Mouse (Mus musculus) neural tube, embryonic 13.5 days (tissue): Measurements from ENCODE around the gene Fam234b. TPM values are rescaled to one million over a fixed set of nuclear protein-coding genes. Genes with fewer than 3 reads are reported as not detected.

Experiments used
- ATAC-seq: fragments of 200-750 bp; cut with Nextera tagmentation; 2 replicates; pipeline ENCODE4 v1.8.0; 2017; ENCODE audit warnings: low read depth, mild to moderate bottlenecking, moderate TSS enrichment, moderate library complexity
- H3K27ac ChIP-seq: fragments of 300-500 bp; sonication (generic); replicated peaks from 2 replicates; pipeline ENCODE4 v1.5.1; 2015; ENCODE audit warnings: moderate library complexity, mild to moderate bottlenecking, inconsistent platforms
- H3K27me3 ChIP-seq: fragments of 300-500 bp; sonication (generic); 2 replicates; pipeline ENCODE4 v1.6.1; 2015; ENCODE audit warnings: mild to moderate bottlenecking, inconsistent platforms
- H3K36me3 ChIP-seq: fragments of 300-500 bp; sonication (generic); 2 replicates; pipeline ENCODE4 v1.6.1; 2015; ENCODE audit warnings: mild to moderate bottlenecking, inconsistent platforms
- H3K4me1 ChIP-seq: fragments of 300-500 bp; sonication (generic); replicated peaks from 2 replicates; pipeline ENCODE4 v1.6.1; 2015; ENCODE audit warnings: inconsistent platforms
- H3K4me2 ChIP-seq: fragments of 300-500 bp; sonication (generic); 2 replicates; pipeline ENCODE4 v1.6.1; 2015; ENCODE audit warnings: inconsistent platforms, mild to moderate bottlenecking, moderate library complexity
- H3K4me3 ChIP-seq: fragments of 300-500 bp; sonication (generic); 2 replicates; pipeline ENCODE4 v1.5.1; 2015; ENCODE audit warnings: mild to moderate bottlenecking, inconsistent platforms
- H3K9ac ChIP-seq: fragments of 300-500 bp; sonication (generic); 2 replicates; pipeline ENCODE4 v1.6.1; 2015; ENCODE audit warnings: moderate library complexity, mild to moderate bottlenecking, inconsistent platforms
- H3K9me3 ChIP-seq: fragments of 300-500 bp; sonication (generic); 2 replicates; pipeline ENCODE4 v1.6.1; 2016; ENCODE audit warnings: inconsistent platforms
- WGBS: fragments of 180-500 bp; shearing (Covaris S2); methylation state at CpG from one replicate; pipeline ENCODE4 v1.1.7; 2015; 5-methylcytosine and 5-hydroxymethylcytosine counted together
- polyA plus RNA-seq: library from polyadenylated mRNA; unstranded; fragments of >200 nt; fragmentation: Nextera tagmentation; extraction: Ambion mirVana; gene quantifications from 2 replicates; pipeline ENCODE4 v1.2.1, GENCODE M21; 2015

The Fam234b gene
- polyA plus RNA-seq, 1 experiment from 2014 or later = 82.9 TPM

- no peak overlapping the region for H3K4me2 ChIP-seq
- H3K9ac ChIP-seq = no peak overlapping the region
- no peaks in the 10 kb centered on the region for H3K27me3 ChIP-seq
- no peak overlapping the region for H3K27ac ChIP-seq
- no peak overlapping the region for H3K4me3 ChIP-seq
- WGBS = 73% methylated on average over 6 of the region's 6 CpGs
- no peak for ATAC-seq
- H3K36me3 ChIP-seq = no peaks in the 10 kb centered on the region
- H3K9me3 ChIP-seq = no peaks in the 10 kb centered on the region
- peaks cover 24% of the 10 kb centered on the region for H3K4me1 ChIP-seq
Observed at GRCm38 (mm10) chr6:135203737-135204136, 6.0 kb downstream of the Fam234b start.

- Histone ChIP-seq H3K36me3 (peaks cover 8% of the 10 kb centered on the region; the same call in 1 of the 2 replicates), H3K4me2 (no peak overlapping the region), H3K9ac (no peak overlapping the region), H3K4me1 (peaks cover 13% of the 10 kb centered on the region), H3K9me3 (no peaks in the 10 kb centered on the region), H3K27me3 (no peaks in the 10 kb centered on the region), H3K4me3 (no peak overlapping the region), H3K27ac (no peak overlapping the region)
- ATAC-seq = no peak
- 67% methylated on average over 4 of the region's 4 CpGs for WGBS
Observed at GRCm38 (mm10) chr6:135204869-135205268, 7.1 kb downstream of the Fam234b start.

GRCm38 (mm10) chr6:135205802-135206201, 8.0 kb downstream of the Fam234b start:
- Histone ChIP-seq H3K4me2 (no peak overlapping the region), H3K36me3 (peaks cover 10% of the 10 kb centered on the region; the same call in 1 of the 2 replicates), H3K4me3 (no peak overlapping the region), H3K9me3 (no peaks in the 10 kb centered on the region), H3K4me1 (peaks cover 3% of the 10 kb centered on the region), H3K27me3 (no peaks in the 10 kb centered on the region), H3K27ac (no peak overlapping the region), H3K9ac (no peak overlapping the region)
- no peak for ATAC-seq
- WGBS = 88% methylated on average over 4 of the region's 4 CpGs

- 40% methylated on average over 8 of the region's 8 CpGs for WGBS
- no peaks in the 10 kb centered on the region for H3K27me3 ChIP-seq
- no peak for ATAC-seq
- no peaks in the 10 kb centered on the region for H3K9me3 ChIP-seq
- H3K36me3 ChIP-seq = peaks cover 15% of the 10 kb centered on the region; the same call in 1 of the 2 replicates
- H3K27ac ChIP-seq = peak overlapping the region; percentile 23; the same call in 1 of the 2 replicates
- H3K4me3 ChIP-seq = no peak overlapping the region
- no peak overlapping the region for H3K9ac ChIP-seq
- H3K4me2 ChIP-seq = no peak overlapping the region
- H3K4me1 ChIP-seq = no peaks in the 10 kb centered on the region; the same call in none of the 2 replicates
Observed at GRCm38 (mm10) chr6:135206909-135207308, 9.1 kb downstream of the Fam234b start.

- Histone ChIP-seq H3K36me3 (peaks cover 38% of the 10 kb centered on the region), H3K9me3 (no peaks in the 10 kb centered on the region), H3K9ac (no peak overlapping the region), H3K4me3 (no peak overlapping the region), H3K27me3 (no peaks in the 10 kb centered on the region), H3K4me1 (no peaks in the 10 kb centered on the region; the same call in none of the 2 replicates), H3K27ac (no peak overlapping the region), H3K4me2 (no peak overlapping the region)
- ATAC-seq = no peak
- 74% methylated on average over 7 of the region's 7 CpGs for WGBS
Observed at GRCm38 (mm10) chr6:135211169-135211568, 13.4 kb downstream of the Fam234b start.

- no peaks in the 10 kb centered on the region for H3K9me3 ChIP-seq
- no peak overlapping the region for H3K4me2 ChIP-seq
- H3K4me3 ChIP-seq = no peak overlapping the region
- 79% methylated on average over 1 of the region's 2 CpGs for WGBS
- no peak overlapping the region for H3K9ac ChIP-seq
- no peaks in the 10 kb centered on the region for H3K27me3 ChIP-seq
- H3K27ac ChIP-seq = no peak overlapping the region
- H3K4me1 ChIP-seq = no peaks in the 10 kb centered on the region; the same call in 1 of the 2 replicates
- no peak for ATAC-seq
- H3K36me3 ChIP-seq = peaks cover 51% of the 10 kb centered on the region
Observed at GRCm38 (mm10) chr6:135212666-135213065, 14.9 kb downstream of the Fam234b start.

GRCm38 (mm10) chr6:135218330-135218729, 20.6 kb downstream of the Fam234b start:
- Histone ChIP-seq H3K27ac (no peak overlapping the region), H3K9ac (no peak overlapping the region), H3K36me3 (peaks cover 73% of the 10 kb centered on the region), H3K4me2 (no peak overlapping the region), H3K9me3 (no peaks in the 10 kb centered on the region), H3K27me3 (no peaks in the 10 kb centered on the region), H3K4me1 (0 out of 2 replicates have a peak, but pooled peaks cover under 1% of the 10 kb centered on the region), H3K4me3 (no peak overlapping the region)
- no peak for ATAC-seq
- WGBS = 76% methylated on average over 8 of the region's 8 CpGs

GRCm38 (mm10) chr6:135219916-135220315, 22.1 kb downstream of the Fam234b start:
- Histone ChIP-seq H3K9me3 (no peaks in the 10 kb centered on the region), H3K4me1 (peaks cover 10% of the 10 kb centered on the region), H3K27ac (no peak overlapping the region), H3K9ac (no peak overlapping the region), H3K4me2 (no peak overlapping the region), H3K4me3 (no peak overlapping the region), H3K36me3 (peaks cover 58% of the 10 kb centered on the region), H3K27me3 (no peaks in the 10 kb centered on the region)
- no peak for ATAC-seq
- 92% methylated on average over 5 of the region's 5 CpGs for WGBS

GRCm38 (mm10) chr6:135223786-135224416, 26.1 kb downstream of the Fam234b start:
- Histone ChIP-seq H3K9me3 (no peaks in the 10 kb centered on the region), H3K4me1 (peaks cover 14% of the 10 kb centered on the region), H3K27me3 (no peaks in the 10 kb centered on the region), H3K4me2 (no peak overlapping the region), H3K4me3 (no peak overlapping the region), H3K27ac (peak overlapping the region; percentile 42; the same call in 1 of the 2 replicates), H3K9ac (no peak overlapping the region), H3K36me3 (peaks cover 56% of the 10 kb centered on the region)
- peak; percentile 68; the same call in 1 of the 2 replicates for ATAC-seq
- WGBS = 52% methylated on average over 6 of the region's 6 CpGs

GRCm38 (mm10) chr6:135228465-135228941, 30.7 kb downstream of the Fam234b start:
- Histone ChIP-seq H3K4me3 (no peak overlapping the region), H3K4me2 (no peak overlapping the region), H3K27me3 (no peaks in the 10 kb centered on the region), H3K9me3 (no peaks in the 10 kb centered on the region), H3K27ac (no peak overlapping the region), H3K4me1 (peaks cover 12% of the 10 kb centered on the region), H3K9ac (no peak overlapping the region), H3K36me3 (peaks cover 68% of the 10 kb centered on the region)
- ATAC-seq = peak; percentile 64; the same call in 1 of the 2 replicates
- WGBS = 47% methylated on average over 10 of the region's 10 CpGs

- no peaks in the 10 kb centered on the region for H3K27me3 ChIP-seq
- ATAC-seq = no peak
- no peak overlapping the region for H3K27ac ChIP-seq
- no peaks in the 10 kb centered on the region for H3K9me3 ChIP-seq
- H3K4me3 ChIP-seq = no peak overlapping the region
- H3K36me3 ChIP-seq = peaks cover 84% of the 10 kb centered on the region
- 88% methylated on average over 6 of the region's 6 CpGs for WGBS
- no peaks in the 10 kb centered on the region for H3K4me1 ChIP-seq
- no peak overlapping the region for H3K4me2 ChIP-seq
- no peak overlapping the region for H3K9ac ChIP-seq
Observed at GRCm38 (mm10) chr6:135230586-135230985, 32.8 kb downstream of the Fam234b start.

- no peak overlapping the region for H3K27ac ChIP-seq
- 64% methylated on average over 12 of the region's 12 CpGs for WGBS
- H3K9me3 ChIP-seq = no peaks in the 10 kb centered on the region
- no peak overlapping the region for H3K9ac ChIP-seq
- ATAC-seq = no peak
- peaks cover 86% of the 10 kb centered on the region for H3K36me3 ChIP-seq
- H3K4me2 ChIP-seq = no peak overlapping the region
- H3K4me1 ChIP-seq = no peaks in the 10 kb centered on the region
- H3K27me3 ChIP-seq = no peaks in the 10 kb centered on the region
- H3K4me3 ChIP-seq = no peak overlapping the region
Observed at GRCm38 (mm10) chr6:135232443-135233182, 34.8 kb downstream of the Fam234b start.
